Mouse (Mus musculus): ENCODE measurements around the gene Reep3. TPM values are rescaled to one million over a fixed set of nuclear protein-coding genes. Genes with fewer than 3 reads are reported as not detected.

Reep3 gene
- polyA plus RNA-seq, 1 experiment from 2014 or later: 60.5 TPM

DNA sequence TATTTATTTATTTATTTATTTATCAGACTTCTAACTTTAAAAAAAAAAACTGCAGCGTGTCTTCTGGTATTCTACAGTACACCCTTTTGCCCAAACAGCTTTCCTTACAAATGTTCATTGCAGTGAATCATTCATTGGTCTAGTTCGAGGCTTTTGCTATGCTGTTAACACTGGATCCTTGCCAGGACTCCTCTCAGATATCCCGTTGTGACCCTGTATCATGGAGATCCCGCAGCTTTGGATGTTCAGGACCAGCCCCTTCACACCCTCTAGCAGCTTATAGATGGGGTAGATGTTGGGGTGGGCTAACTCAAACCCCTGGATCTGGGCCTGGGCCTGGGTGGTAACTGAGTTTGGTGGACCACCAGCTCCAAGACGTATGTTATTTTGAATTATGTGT lies 104.2 kb downstream of the Reep3 start:
- H3K36me3 ChIP-seq (ENCODE audit: inconsistent target): no peaks in the 10 kb centered on the region
- WGBS (ENCODE audit: missing documents): 94% methylated on average over 4 of the region's 5 CpGs
- no peak overlapping the region for H3K27ac ChIP-seq
- no peaks in the 10 kb centered on the region for H3K79me2 ChIP-seq (ENCODE audit: inconsistent target)
- no peak overlapping the region for H3K4me3 ChIP-seq (ENCODE audit: inconsistent target)

DNA sequence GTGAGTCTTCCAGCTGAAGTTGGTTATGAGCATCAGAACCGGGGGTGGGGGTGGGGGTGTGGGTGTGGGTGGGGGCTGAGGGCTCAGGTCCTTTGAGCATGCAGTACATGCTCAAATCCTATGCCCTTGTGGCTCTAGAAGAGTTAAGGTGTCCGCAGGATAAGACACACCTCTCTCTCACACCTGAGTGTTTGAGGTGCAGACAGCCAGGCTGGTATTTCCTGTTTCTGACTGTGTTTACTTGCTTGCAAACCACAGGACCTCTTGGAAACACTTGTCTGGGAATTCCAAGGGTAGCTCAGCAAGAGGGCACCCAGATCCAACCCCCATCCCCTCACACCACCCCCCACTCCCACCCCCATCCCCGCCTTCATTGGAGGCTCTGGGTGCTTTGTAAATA lies 106.2 kb downstream of the Reep3 start:
- no peaks in the 10 kb centered on the region for H3K36me3 ChIP-seq (ENCODE audit: inconsistent target)
- no peaks in the 10 kb centered on the region for H3K79me2 ChIP-seq (ENCODE audit: inconsistent target)
- 96% methylated on average over 2 of the region's 3 CpGs for WGBS (ENCODE audit: missing documents)
- H3K27ac ChIP-seq: no peak overlapping the region
- H3K4me3 ChIP-seq (ENCODE audit: inconsistent target): no peak overlapping the region

DNA sequence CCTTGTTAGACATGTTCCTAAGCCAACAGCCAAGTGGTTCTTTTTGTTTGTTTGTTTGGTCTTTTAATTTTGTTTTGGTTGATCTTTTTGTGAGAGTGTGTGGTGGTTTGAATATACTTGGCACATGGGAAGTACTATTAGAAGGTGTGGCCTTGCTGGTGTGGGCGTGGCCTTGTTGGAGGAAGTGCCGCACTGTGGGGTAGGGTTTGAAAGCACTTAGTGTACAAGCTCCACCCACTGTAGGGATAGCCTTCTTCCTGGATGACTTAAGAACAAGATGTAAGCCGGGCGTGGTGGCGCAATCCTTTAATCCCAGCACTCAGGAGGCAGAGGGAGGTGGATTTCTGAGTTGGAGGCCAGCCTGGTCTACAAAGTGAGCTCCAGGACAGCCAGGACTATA lies 113.7 kb downstream of the Reep3 start:
- H3K4me3 ChIP-seq (ENCODE audit: inconsistent target): no peak overlapping the region
- no peak overlapping the region for H3K27ac ChIP-seq
- whole genome bisulfite sequencing (ENCODE audit: missing documents): 76% methylated on average over 5 of the region's 5 CpGs
- H3K79me2 ChIP-seq (ENCODE audit: inconsistent target): no peaks in the 10 kb centered on the region
- H3K36me3 ChIP-seq (ENCODE audit: inconsistent target): no peaks in the 10 kb centered on the region

DNA sequence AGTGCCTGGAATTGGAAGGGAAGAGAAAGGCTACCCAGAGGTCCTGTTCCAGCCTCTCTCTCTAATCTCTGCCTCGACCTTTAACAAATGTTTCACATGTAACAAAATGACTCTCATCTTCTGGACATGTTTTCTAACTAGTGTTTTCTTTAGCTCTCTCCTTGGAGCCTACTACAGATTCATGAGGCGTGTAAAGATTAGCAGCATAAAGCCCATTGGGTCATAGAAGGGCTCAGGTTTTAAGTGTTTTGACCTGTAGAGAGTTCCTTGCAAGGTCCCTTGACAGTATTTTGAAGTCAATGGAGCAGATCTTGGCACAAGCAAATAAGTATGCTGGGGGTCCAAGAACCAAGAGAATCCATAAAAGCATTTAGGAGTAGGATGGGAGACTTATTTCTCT lies 118.5 kb downstream of the Reep3 start:
- H3K4me3 ChIP-seq (ENCODE audit: inconsistent target): no peak overlapping the region
- H3K79me2 ChIP-seq (ENCODE audit: inconsistent target): no peaks in the 10 kb centered on the region
- WGBS (ENCODE audit: missing documents): 94% methylated on average over 2 of the region's 2 CpGs
- no peak overlapping the region for H3K27ac ChIP-seq
- H3K36me3 ChIP-seq (ENCODE audit: inconsistent target): no peaks in the 10 kb centered on the region

DNA sequence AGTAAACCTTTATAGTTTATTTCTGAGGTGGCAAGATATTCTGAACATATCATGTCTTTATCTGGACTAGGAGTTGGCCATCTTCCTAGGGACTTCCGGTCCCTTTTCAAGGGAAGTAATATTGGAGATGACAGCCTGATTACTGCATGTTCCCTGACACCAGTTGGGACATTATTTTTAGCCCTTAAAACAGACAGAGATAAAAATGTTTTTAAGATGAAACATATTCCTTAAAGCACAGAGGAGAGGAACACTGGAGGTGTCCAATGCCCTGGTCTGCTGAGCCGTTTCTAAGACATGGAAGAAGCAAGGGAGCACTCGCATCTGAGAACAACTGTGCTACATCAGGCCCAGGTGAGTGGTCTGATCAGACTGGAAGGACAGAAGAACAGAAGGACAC lies 119.7 kb downstream of the Reep3 start:
- 90% methylated on average over 3 of the region's 3 CpGs for WGBS (ENCODE audit: missing documents)
- Histone ChIP-seq H3K4me3 (ENCODE audit: inconsistent target) (no peak overlapping the region), H3K27ac (no peak overlapping the region), H3K79me2 (ENCODE audit: inconsistent target) (no peaks in the 10 kb centered on the region), H3K36me3 (ENCODE audit: inconsistent target) (no peaks in the 10 kb centered on the region)

DNA sequence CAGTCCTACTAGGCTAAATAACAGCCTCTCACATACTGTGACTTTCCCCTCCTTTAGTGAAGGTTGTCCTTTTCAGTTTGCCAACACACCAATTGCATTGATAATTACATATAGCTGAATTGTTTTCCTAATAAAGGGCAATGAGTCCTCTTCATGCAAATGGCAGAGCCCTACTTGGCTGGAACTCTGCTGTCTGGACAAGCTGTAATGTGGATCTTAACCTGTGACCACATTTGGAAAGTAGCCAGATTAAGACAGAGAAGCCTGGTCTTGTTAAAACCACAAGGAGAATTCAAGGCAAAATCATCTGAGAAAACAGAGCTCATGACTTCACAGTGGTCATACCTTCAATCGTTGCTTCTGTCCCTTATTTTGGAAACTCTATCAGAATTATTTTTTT lies 121.3 kb downstream of the Reep3 start:
- 0% methylated on average over 1 of the region's 1 CpGs for WGBS (ENCODE audit: missing documents)
- no peak overlapping the region for H3K4me3 ChIP-seq (ENCODE audit: inconsistent target)
- H3K79me2 ChIP-seq (ENCODE audit: inconsistent target): no peaks in the 10 kb centered on the region
- H3K36me3 ChIP-seq (ENCODE audit: inconsistent target): no peaks in the 10 kb centered on the region
- no peak overlapping the region for H3K27ac ChIP-seq

DNA sequence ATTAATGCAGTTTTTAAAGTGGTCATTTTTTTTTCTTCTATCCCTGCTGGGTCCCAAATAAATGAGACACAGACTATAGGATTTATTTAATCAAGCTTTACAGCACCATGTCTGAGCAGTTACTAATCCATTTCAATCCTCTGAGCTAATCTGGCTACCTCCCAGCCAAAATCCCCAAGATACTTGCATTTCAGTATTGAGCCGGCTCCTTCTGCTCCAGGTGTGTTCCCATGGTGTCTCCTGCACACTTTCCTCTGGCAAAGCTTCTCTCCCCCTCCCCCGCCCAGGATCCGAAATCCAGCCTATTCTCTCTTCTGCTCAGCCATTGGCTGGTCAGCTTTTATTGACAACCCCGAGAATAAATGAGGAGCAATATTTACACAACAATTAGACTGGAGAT lies 122.3 kb downstream of the Reep3 start:
- Histone ChIP-seq H3K36me3 (ENCODE audit: inconsistent target) (no peaks in the 10 kb centered on the region), H3K27ac (no peak overlapping the region), H3K79me2 (ENCODE audit: inconsistent target) (no peaks in the 10 kb centered on the region), H3K4me3 (ENCODE audit: inconsistent target) (no peak overlapping the region)
- 87% methylated on average over 3 of the region's 4 CpGs for WGBS (ENCODE audit: missing documents)

DNA sequence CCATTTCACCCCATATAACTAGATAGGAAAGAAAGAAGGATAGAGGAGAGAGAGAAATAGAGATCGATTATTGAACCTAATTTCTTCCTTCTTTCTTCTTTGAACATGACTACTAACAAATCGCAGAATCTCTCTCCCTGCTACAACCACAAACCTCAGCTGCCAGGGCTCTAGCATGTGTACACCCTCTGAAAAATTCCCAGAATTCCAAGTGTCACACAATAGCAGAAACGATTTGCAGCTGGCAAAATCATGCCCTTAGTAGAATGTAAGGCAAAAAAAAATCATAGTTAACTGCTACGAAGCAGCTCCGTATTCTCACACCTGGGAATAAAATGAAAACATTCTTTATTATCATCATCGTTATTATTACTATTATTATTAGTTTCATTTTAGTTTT lies 122.9 kb downstream of the Reep3 start:
- H3K79me2 ChIP-seq (ENCODE audit: inconsistent target): no peaks in the 10 kb centered on the region
- no peaks in the 10 kb centered on the region for H3K36me3 ChIP-seq (ENCODE audit: inconsistent target)
- WGBS (ENCODE audit: missing documents): 94% methylated on average over 6 of the region's 6 CpGs
- no peak overlapping the region for H3K4me3 ChIP-seq (ENCODE audit: inconsistent target)
- no peak overlapping the region for H3K27ac ChIP-seq

DNA sequence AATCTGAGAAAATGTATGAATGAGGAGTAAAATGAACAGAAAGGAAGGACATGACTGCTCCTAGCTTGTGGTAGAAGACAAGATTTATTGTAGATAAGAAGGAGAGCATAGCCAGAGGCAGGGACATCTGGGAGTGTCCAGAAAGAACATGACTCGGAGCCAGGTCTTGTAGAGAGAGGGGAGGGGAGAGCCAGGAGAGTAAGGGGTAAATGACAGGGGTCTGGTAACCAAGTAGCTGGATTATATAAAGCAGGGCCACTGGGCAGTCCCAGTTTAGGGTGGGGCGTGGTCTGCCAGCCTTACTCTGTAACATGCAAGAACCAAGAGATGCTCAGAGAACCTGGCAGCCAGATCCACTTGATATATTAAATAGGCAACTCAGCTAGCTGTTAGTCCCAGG lies 123.5 kb downstream of the Reep3 start:
- no peak overlapping the region for H3K4me3 ChIP-seq (ENCODE audit: inconsistent target)
- WGBS (ENCODE audit: missing documents): 84% methylated on average over 2 of the region's 2 CpGs
- H3K27ac ChIP-seq: no peak overlapping the region
- H3K36me3 ChIP-seq (ENCODE audit: inconsistent target): no peaks in the 10 kb centered on the region
- H3K79me2 ChIP-seq (ENCODE audit: inconsistent target): no peaks in the 10 kb centered on the region

DNA sequence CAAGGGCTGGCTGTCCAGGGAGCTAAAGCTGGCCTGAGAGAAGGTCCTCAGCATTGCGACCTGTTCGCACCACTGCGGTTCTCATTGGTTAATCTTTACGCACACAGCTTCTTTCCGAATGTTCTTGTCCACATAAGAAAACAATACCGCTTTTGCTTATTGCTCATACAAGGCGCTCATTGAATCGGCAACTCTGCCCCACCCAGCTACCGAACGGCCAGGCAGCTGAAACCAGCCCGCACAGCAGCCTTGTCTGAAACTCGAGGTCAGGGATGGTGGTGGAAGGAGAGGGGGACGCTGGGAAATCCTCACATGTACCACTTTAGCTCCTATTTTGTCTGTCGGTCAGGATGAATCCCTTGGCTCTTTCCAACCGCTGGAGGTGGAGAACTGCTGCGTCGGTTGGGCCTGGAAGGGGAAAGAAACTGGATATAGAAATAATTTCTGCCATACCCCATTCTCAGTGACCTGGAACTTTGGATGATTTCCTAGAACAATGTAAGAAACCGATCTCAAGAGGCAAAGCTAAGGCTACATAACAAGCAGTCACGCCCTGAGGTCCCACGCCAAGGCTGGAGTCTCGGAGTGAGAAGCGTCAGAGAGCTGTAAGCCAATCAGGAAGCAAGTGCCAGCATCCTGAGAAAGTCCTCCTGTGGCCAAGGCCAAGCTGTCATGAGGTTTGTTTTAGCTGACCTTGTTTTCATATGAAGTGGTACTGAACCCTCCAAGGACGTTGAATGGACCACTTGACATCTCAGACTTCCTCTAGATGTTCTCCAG lies 126.2 kb downstream of the Reep3 start:
- Histone ChIP-seq H3K79me2 (ENCODE audit: inconsistent target) (no peaks in the 10 kb centered on the region), H3K27ac (no peak overlapping the region), H3K4me3 (ENCODE audit: inconsistent target) (no peak overlapping the region), H3K36me3 (ENCODE audit: inconsistent target) (no peaks in the 10 kb centered on the region)
- 95% methylated on average over 23 of the region's 23 CpGs for WGBS (ENCODE audit: missing documents)

DNA sequence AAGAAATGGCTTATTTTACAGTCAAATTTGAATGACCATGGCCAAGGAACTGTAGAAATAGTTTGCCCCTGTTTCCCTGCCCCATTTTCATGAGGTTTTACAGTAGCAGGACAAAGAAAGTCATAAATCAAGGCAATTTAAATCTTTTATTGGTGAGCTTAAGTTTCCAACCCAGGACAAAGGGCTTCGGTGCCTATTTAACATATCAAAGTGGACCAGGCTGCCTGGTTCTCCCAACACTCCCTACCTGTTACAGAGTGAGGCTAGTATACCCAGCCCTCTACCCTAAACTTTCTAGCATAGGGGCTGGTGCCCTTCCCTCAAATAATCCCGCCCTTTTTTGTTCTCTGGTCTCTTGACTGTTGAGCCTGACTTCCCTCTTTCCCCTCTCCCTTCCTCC lies 127.2 kb downstream of the Reep3 start:
- H3K27ac ChIP-seq: no peak overlapping the region
- 93% methylated on average over 2 of the region's 2 CpGs for WGBS (ENCODE audit: missing documents)
- no peaks in the 10 kb centered on the region for H3K79me2 ChIP-seq (ENCODE audit: inconsistent target)
- H3K36me3 ChIP-seq (ENCODE audit: inconsistent target): no peaks in the 10 kb centered on the region
- no peak overlapping the region for H3K4me3 ChIP-seq (ENCODE audit: inconsistent target)

DNA sequence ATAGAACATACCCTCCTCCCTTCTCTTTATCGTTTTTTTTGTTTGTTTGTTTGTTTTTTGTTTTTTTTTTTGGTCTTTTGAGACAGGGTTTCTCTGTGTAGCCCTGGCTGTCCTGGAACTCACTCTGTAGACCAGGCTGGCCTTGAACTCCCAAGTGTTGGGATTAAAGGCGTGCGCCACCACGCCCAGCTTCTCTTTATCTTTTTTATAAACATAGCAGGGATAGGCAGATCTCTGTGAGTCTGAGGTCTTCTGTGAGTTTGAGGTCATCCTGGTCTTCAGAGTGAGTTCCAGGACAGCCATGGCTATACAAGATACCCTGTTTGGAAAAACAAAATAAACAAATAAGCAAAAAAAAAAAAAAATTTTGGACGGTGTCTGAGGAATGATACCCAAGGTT lies 127.7 kb downstream of the Reep3 start:
- WGBS (ENCODE audit: missing documents): 74% methylated on average over 2 of the region's 5 CpGs
- Histone ChIP-seq H3K79me2 (ENCODE audit: inconsistent target) (no peaks in the 10 kb centered on the region), H3K4me3 (ENCODE audit: inconsistent target) (no peak overlapping the region)

DNA sequence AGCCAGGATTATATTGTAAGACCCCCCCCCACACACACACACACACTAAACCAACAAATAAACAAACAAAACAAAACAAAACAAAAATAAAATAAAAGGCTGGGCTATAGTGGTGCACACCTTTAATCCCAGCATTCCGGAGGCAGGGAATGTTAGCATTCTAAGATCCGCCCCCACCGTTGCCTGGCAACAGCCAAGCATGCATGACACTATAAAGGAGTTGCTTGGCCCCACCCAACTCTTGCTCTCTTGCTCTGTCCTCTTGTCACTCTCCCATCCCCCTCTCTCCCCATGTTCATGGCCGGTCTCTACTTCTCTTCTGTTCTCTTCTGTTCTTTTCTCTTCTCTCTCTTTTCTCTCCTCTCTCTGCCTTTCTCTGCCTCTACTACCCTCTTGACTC lies 128.2 kb downstream of the Reep3 start:
- Histone ChIP-seq H3K27ac (no peak overlapping the region), H3K36me3 (ENCODE audit: inconsistent target) (no peaks in the 10 kb centered on the region), H3K79me2 (ENCODE audit: inconsistent target) (no peaks in the 10 kb centered on the region), H3K4me3 (ENCODE audit: inconsistent target) (no peak overlapping the region)
- 98% methylated on average over 4 of the region's 4 CpGs for WGBS (ENCODE audit: missing documents)

More for the DNA sequence above, 127.7 kb downstream of the Reep3 start:
- no peaks in the 10 kb centered on the region for H3K36me3 ChIP-seq (ENCODE audit: inconsistent target)
- H3K27ac ChIP-seq: no peak overlapping the region

DNA sequence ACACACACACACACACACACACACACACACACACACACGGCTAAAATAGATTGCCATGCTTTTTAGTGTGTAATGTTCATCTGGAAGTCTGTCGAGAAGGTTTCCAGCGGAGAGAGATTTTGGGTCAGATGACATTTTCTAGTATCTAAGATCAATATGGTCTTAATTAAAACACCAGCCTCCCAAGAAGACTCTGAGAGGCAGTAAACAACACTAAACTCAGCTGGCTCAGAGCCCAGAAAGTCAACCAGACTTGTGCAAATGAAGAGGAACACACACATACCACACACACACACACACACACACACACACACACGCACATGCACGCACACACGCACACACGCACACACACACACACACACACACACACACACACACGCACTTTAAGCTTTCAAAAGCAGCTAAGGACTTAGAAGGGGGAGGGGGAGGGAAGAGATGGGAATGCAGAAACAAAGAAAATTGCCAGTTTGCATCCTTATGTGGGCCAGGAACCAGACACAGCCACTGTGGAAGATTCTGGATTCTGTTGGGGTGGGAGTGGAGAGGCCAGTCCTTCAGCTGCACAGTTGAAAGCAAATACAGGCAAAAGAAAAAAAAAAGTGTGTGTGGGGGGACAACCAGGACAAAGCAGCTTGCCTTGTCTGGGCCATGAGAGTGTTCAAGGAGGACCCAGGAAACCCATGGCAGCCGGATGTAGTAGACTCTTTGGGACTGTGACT lies 130.2 kb downstream of the Reep3 start:
- H3K27ac ChIP-seq: no peak overlapping the region
- no peaks in the 10 kb centered on the region for H3K36me3 ChIP-seq (ENCODE audit: inconsistent target)
- H3K4me3 ChIP-seq (ENCODE audit: inconsistent target): no peak overlapping the region
- H3K79me2 ChIP-seq (ENCODE audit: inconsistent target): no peaks in the 10 kb centered on the region
- 100% methylated on average over 2 of the region's 9 CpGs for WGBS (ENCODE audit: missing documents)

DNA sequence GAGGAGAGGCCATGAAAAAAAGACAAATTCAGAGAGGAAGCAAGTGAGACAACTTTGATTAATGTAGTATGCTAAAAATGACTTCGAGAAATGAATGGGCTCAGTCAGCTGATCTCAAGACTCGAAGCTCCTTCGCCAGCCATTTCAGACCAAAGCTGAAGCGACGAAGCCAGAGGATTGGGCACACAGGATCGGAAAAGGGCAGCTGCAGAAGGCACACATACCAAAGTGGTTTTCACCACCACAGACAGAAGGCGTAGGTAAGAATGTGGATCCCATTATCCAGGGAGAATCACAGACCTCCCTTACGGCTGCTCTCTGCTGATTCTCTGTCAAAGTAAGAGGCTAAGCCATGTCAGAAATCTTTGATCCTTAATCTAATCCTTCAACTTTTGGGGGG lies 136.6 kb downstream of the Reep3 start:
- H3K36me3 ChIP-seq (ENCODE audit: inconsistent target): no peaks in the 10 kb centered on the region
- H3K79me2 ChIP-seq (ENCODE audit: inconsistent target): no peaks in the 10 kb centered on the region
- WGBS (ENCODE audit: missing documents): 86% methylated on average over 8 of the region's 8 CpGs
- H3K27ac ChIP-seq: no peak overlapping the region
- H3K4me3 ChIP-seq (ENCODE audit: inconsistent target): no peak overlapping the region

Measured in macrophage (primary cell).